Mouse (Mus musculus) c-Kit-negative CD71-positive TER-119-positive erythroid progenitor cells, embryonic 14.5 days (primary cell): ENCODE results near the gene Mkrn1.
"Not testable (repeated sequence)": the region's sequence is repeated elsewhere in the genome, so short reads cannot be mapped to it uniquely, and the experiment has no call there.

ENCODE experiments used
- DNase-seq: peaks from one replicate; pipeline ENCODE4 v3.0.0-alpha.2; 2013; ENCODE audit warnings: low read depth, low spot score

Mkrn1 gene

DNA sequence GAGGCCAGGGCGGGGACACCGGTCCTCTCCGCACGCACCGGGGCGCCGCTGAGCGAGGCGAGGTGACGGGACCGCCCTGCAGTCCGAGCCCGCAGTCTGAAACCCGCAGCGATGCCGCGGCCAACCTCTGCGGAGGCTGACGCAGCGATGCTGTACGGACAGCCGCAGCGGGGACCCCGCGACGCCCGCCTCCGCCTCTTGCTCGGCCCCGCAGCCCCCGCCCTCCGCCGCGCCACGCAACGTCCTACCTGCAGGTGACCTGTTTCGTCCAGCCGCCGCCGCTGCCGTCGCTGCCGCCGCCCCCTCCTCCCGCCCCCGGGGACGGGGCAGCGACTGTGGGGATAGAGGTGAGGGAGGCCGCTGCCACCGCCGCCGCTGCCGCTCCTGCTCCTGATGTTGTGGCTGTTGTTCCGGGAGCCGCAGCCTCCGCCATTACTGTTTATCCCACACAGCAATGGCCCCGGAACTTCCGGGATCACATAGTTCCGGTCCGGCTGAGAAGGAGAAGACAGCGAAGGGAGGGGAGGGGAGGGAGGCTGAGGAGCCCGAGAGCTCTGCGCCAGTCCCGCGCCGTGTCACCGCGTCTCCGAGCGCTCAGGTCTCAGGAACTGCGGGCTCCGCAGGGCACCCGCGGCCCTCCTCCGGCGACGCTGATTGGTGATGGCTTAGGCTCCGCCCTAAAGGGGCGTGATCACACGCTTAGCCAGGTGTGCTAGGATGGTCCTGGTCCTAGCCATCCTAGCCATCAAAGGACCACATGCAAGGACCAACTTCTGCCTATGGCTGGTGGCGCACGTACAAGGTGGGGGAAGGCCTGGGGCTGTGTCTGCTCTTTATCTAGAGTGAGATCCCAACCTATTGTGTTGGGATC, at the start of gene Mkrn1:
Mkrn1 (minus strand) TSS at position 612 of the 871 bp plus-strand sequence.
- DNase-seq = peak; percentile 93

DNA sequence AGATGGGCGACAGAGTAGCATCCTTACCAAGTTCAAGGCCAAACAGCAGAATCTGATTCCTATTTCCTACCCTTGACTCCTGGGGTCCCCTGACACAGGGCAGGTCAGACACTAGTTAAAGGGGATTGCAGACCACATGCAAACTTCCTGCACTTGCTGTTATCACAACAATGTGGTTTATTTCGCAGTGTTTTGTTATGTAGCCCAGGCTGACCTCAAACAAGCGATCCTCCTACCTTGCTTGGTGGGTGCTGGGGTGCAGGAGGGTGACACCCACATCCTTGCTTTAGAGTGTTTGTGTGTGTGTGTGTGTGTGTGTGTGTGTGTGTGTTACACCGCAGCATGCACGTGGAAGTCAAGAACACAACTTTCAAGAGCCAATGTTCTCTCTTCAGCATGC, 49.2 kb upstream of the Mkrn1 start:
- DNase-seq = no peak

DNA sequence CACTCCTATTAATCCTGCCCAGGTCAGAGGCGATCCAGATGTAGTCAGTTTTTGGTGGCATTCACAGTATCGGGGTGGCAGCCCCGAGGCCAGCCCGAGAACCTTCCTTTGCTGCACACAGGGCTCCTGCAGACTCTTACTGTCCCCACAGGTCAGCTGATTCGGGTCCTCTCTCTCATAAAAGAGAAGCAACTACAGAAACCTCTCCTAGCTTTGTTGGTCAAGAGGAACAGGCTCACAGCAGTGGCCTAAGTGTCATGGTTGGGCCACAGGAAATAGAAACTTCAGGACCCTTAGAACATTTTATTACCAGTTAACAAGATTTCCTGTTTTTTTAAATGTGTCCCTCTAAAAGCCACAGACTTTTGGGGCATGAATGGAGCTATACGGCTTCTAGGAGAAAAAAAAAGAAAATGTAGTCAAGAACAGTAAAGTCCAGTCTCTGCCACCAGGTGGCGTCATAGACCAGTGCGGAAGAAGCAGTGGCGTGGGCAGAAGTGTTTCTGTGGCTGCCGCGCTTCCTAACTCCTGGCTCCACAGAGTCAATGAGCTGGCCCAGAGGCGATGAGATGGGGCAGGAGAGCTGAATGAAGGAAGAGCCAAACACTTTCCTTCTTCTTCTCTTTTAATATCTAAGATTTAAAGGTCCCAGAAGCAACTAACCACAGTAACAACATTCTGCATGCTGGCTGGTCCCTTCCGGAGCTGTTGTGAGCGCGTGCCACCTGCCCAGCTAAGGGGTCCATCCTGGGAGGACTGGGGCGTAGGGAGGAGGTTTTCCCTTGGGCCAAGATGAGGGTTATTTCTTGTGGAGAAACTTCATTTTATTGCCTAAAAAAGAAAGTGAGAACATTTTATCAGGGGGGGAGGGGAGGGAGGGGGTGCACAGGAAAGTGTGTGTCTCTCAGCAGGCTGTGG, 42.6 kb upstream of the Mkrn1 start:
- DNase-seq = peak; percentile 50

- no peak for DNase-seq
Observed at GRCm38 (mm10) chr6:39460040-39460439, 39.8 kb upstream of the Mkrn1 start.

DNA sequence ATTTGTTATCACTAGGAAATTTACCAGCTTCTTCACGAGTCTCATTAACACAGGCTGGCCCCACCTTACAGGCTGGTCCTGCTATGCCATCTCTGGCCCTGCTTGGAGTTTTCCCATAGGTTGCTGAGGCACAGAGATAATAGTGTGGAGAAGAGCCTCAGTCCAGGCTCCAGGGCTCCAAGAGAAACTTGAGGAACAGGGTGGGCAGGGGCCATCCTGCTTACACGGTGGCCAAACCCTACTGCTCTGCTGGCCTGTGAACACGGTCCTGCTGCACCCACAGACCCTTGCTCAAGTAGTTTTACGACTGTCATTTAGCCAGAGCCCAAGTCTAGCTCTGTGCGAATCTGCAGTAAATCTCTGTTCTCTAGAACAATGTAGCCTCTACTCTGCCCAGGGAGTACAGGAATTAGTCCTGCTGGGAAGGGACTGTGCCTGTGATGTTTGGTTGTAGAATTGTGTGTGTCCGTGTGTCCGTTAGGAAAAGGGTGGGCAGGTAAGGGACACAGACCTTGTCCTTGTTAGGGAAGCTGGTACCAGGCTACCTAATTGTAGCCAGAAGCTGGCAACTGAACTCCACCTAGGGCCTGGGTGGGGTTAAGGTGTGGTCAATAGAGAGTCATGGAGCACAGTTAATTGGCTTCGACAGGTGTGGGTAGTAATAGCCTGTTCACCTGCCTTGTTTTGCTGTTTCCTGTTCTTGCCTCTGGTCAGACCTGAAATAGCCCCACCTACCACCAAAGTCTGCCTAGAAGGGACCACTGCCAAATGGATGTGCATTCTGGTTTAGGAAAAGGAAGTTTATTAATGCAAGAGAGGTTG, 35.3 kb upstream of the Mkrn1 start:
- DNase-seq = no peak

- no peak for DNase-seq
Observed at GRCm38 (mm10) chr6:39454616-39455015, 34.4 kb upstream of the Mkrn1 start.

DNA sequence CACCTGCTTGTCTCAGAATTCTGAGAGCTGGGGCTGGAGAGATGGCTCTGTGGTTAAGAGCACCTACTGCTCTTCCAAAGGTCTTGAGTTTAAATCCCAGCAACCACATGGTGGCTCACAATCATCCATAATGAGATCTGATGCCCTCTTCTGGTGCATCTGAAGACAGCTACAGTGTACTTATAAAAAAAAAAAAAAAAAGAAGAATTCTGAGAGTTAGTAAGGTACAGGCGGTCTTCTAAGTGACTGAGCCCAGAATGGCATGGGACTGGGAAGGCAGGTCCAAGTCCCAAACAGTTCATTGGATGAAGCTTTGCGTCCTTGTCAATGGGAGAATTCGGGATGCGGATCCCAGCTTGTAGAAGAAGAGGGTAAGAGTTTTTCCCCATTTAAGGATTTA, 33.3 kb upstream of the Mkrn1 start:
- DNase-seq = no peak

DNA sequence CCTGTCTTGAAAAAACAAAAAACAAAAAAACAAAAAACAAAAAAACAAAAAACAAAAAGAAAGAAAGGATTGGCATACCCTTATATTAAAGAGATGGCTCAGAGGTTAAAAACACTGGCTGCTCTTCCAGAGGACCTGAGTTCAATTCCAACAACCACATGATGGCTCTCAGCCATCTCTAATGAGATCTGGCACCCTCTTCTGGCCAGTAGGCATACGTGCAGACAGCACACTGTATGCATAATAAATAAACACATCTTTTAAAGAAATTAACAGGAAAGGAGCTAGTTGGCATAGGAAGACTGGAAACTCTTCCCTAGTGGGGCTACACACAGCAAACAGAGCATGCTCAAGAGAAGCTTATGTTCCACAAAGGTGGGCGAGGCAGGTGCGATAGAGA, 30.8 kb upstream of the Mkrn1 start:
- DNase-seq = no peak

GRCm38 (mm10) chr6:39450580-39450979, 30.3 kb upstream of the Mkrn1 start:
- no peak for DNase-seq

GRCm38 (mm10) chr6:39447429-39448185, 27.3 kb upstream of the Mkrn1 start:
- DNase-seq = no peak

- DNase-seq = no peak
Observed at GRCm38 (mm10) chr6:39445801-39446572, 25.7 kb upstream of the Mkrn1 start.

DNA sequence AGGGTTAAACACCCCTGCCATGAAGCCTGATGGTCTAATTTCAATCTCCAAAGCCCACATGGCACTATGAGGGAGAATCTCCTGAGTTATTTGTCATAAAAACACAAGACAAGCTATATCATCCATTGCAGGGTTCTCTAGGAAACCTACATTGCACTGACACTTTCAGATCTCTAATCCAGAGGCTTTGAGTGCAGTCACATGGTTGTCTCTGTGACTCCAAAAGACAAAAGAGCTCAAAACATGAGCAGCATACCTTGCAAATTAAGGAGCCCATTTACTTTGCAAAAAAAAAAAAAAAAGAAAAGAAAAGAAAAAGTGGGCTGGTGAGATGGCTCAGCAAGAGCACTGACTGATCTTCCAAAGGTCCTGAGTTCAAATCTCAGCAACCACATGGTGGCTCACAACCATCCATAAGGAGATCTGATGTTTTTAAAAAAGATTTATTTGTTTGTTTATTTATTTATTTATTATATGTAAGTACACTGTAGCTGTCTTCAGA, 22.6 kb upstream of the Mkrn1 start:
- DNase-seq = no peak

DNA sequence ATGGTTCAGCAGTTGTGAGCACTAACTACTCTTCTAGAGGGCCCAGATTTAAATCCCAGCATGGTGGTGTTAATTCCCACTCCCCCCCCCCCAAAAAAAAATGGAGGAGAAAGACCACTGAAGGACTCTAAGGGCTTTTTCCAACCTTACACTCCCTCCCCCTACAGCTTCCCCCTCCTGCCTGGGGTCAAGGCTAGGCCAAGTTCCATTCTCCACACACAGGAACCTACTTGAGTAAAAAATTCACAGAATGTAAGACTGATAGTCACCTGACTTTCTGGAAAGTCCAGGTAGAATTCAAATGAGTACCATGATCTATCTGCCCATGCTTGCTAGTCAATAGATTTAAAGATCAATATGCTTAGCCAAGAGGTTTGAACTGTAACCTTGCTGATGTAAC, 19.9 kb upstream of the Mkrn1 start:
- DNase-seq = no peak

- not testable (repeated sequence) for DNase-seq
Observed at GRCm38 (mm10) chr6:39437519-39437918, 17.3 kb upstream of the Mkrn1 start.

DNA sequence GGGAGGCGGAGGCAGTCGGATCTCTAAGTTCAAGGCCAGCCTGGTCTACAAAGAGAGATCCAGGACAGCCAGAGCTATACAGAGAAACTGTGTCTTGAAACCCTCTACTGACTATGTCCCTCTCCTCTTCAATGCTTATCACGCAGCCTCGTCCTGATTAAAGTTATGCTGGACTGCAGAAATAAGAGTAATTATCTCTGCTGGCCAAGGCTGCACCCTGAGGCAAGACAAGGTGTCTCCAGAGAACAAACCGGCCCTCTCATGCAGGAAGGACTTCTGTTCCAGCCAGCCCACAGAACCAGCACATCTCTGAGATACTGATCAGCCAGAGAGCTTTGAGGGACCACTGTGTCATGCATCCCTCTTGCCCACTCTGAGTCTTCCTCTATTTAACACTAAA, 15.6 kb upstream of the Mkrn1 start:
- no peak for DNase-seq

DNA sequence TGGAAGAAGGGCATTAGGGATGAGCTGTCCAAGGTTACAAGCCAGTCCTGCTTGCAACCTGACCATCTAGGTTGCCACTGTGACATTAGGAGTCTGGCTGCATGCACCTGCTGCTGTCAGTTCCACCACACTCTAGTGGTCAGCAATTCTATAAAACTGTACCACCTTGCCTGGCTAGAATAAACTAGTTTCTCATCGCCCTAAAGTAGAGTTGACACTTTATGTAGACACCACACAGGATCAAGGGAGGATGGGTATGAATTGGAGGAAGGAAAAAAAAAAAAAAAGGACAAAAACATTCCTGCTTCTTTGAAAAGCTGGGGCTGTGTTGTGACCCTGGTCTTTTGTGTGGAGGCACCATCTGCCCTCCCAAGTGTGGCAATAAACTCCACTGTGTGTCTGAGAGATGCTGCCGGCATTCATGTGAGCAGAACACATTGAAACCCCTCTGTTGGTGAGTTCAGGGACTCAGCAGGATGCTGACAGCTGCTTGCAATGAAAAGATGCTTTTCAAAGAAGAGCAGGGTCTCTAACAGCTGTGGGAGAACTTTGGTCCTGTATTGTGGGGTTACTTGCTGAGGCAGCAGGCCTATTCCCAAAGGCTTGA, 14.7 kb upstream of the Mkrn1 start:
- DNase-seq = no peak

DNA sequence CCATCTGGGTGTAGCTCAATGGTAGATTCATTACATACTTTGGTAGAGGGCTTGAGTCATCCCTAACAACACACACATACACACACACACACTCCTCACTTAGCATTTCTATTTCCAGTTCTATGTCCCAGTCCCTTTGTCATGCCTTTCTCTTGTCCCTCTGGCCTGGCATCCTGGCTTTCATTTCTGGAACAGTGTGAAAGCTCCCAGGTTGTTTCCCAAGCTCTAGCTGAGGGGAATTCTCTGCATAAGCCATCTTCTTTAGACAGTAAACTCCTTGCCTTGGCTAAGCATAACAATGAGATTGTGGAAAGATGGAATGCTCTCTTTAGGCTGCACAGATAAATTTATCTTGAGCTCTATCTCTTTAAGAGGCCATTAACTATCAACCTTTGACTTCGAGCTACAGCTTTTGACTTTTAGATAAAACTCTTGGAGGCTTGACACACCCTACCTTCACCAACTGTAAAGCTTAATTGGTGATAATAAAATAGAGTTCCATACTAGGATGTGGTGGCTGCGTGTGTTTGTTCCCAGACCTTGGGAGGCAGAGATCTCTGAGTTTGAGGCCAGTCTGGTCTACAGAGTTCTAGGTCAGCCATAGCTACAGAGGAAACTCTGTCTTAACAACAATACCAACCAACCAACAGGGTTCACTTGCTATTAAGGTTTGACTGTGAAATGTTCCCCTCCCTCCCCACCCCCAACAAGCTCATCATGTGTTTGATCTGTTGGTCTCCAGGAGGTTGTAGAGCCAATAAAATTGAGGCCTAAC, 14.0 kb upstream of the Mkrn1 start:
- no peak for DNase-seq

GRCm38 (mm10) chr6:39433701-39434100, 13.4 kb upstream of the Mkrn1 start:
- DNase-seq = no peak

DNA sequence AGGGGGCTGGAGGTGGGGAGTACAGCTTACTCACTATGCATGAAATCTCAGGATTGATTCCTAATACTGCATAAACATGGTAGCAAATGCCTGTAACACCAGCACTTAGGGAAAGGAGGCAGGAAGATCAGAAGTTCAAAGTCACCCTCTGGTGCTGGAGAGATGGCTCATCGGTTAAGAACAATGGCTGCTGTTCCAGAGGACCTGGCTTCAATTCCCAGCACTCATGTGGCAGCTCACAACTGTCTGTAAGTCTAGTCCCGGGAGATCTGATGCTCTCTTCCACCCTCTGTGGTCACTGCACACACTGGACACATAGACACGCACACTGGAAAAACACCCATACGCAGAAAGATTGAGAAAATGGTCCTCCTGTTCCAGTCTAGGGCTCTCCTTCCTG, 12.9 kb upstream of the Mkrn1 start:
- no peak for DNase-seq
